Mouse (Mus musculus) liver, adult 2 months (tissue): ENCODE results near the gene Zfp715. TPM values are rescaled to one million over a fixed set of nuclear protein-coding genes. Genes with fewer than 3 reads are reported as not detected.

Source experiments
- DNase-seq: peaks from one replicate; pipeline ENCODE4 v3.0.0-alpha.2; 2011; ENCODE audit warnings: low read depth, low spot score; ENCODE audit errors: extremely low read depth
- H3K27ac ChIP-seq: fragments of 200-500 bp; replicated peaks from 2 replicates; pipeline ENCODE4 v1.5.1; 2012; ENCODE audit warnings: low read depth, mild to moderate bottlenecking, control low read depth, inconsistent platforms, low read length; ENCODE audit not compliant: insufficient read depth
- H3K27me3 ChIP-seq: fragments of 200-500 bp; 2 replicates; pipeline ENCODE4 v1.6.1; 2012; ENCODE audit warnings: mild to moderate bottlenecking, moderate library complexity, low read length, inconsistent platforms; ENCODE audit not compliant: control insufficient read depth, insufficient read depth
- H3K36me3 ChIP-seq: fragments of 200-500 bp; 2 replicates; pipeline ENCODE4 v1.6.1; 2012; ENCODE audit warnings: low read length, inconsistent platforms; ENCODE audit not compliant: control insufficient read depth, insufficient read depth
- H3K4me1 ChIP-seq: fragments of 200-500 bp; 2 replicates; pipeline ENCODE4 v1.6.1; 2011; ENCODE audit warnings: low read length; ENCODE audit not compliant: control insufficient read depth, insufficient read depth
- H3K4me3 ChIP-seq: fragments of 200-500 bp; 2 replicates; pipeline ENCODE4 v1.5.1; 2011; ENCODE audit warnings: low read depth, mild to moderate bottlenecking, control low read depth, low read length, moderate library complexity; ENCODE audit not compliant: insufficient read depth
- H3K79me2 ChIP-seq: fragments of 200-500 bp; 2 replicates; pipeline ENCODE4 v1.6.1; 2012; ENCODE audit warnings: inconsistent platforms, mild to moderate bottlenecking, low read length, moderate library complexity; ENCODE audit not compliant: control insufficient read depth, insufficient read depth
- H3K9ac ChIP-seq: fragments of 200-500 bp; 2 replicates; pipeline ENCODE4 v1.6.1; 2012; ENCODE audit warnings: low read depth, mild to moderate bottlenecking, control low read depth, inconsistent platforms, low read length
- CTCF ChIP-seq: fragments of 200-500 bp; IDR thresholded peaks from 2 replicates; pipeline ENCODE4 v1.5.1; 2011; ENCODE audit warnings: low read depth, low read length, control low read depth
- POLR2A ChIP-seq: fragments of 200-500 bp; IDR thresholded peaks from 2 replicates; pipeline ENCODE4 v1.6.1; 2011; ENCODE audit warnings: low read length, control low read depth; ENCODE audit not compliant: insufficient read depth; ENCODE audit errors: extremely low read depth
- WGBS: fragments of 180-500 bp; shearing (Covaris S2); methylation state at CpG from one replicate; pipeline ENCODE4 v1.1.7; 2018; 5-methylcytosine and 5-hydroxymethylcytosine counted together
- polyA plus RNA-seq: library from polyadenylated mRNA; depleted of rRNA; stranded (reverse); fragments of >200 nt; gene quantifications from 2 replicates; pipeline ENCODE4 v1.2.3, GENCODE M21; 2012
- total RNA-seq: library from RNA; depleted of rRNA; stranded (reverse); fragments of >200 nt; gene quantifications from 2 replicates; pipeline ENCODE4 v1.2.3, GENCODE M21; 2014

The Zfp715 gene
- total and polyA plus RNA-seq, 2 experiments = 1.8 to 12.2 TPM

- Histone ChIP-seq H3K79me2 (no peaks in the 10 kb centered on the region), H3K27ac (no peak overlapping the region), H3K4me3 (no peak overlapping the region), H3K36me3 (no peaks in the 10 kb centered on the region), H3K4me1 (no peaks in the 10 kb centered on the region), H3K27me3 (no peaks in the 10 kb centered on the region), H3K9ac (no peak overlapping the region)
- TF ChIP-seq POLR2A = no peak
- TF ChIP-seq CTCF = no peak
- no peak for DNase-seq
- WGBS = 62% methylated on average over 4 of the region's 4 CpGs
Measured at GRCm38 (mm10) chr7:43328101-43328500, 15.0 kb upstream of the Zfp715 start.

- Histone ChIP-seq H3K9ac (no peak overlapping the region), H3K36me3 (no peaks in the 10 kb centered on the region), H3K27ac (no peak overlapping the region), H3K27me3 (no peaks in the 10 kb centered on the region), H3K79me2 (no peaks in the 10 kb centered on the region), H3K4me3 (no peak overlapping the region), H3K4me1 (no peaks in the 10 kb centered on the region)
- 66% methylated on average over 10 of the region's 10 CpGs for WGBS
- no peak for TF ChIP-seq POLR2A
- no peak for TF ChIP-seq CTCF
- no peak for DNase-seq
Measured at GRCm38 (mm10) chr7:43326223-43326780, 13.2 kb upstream of the Zfp715 start.

GRCm38 (mm10) chr7:43312386-43313012 lies 595 bp downstream of the Zfp715 start:
- Histone ChIP-seq H3K36me3 (peaks cover 28% of the 10 kb centered on the region), H3K27me3 (no peaks in the 10 kb centered on the region), H3K4me1 (peaks cover 4% of the 10 kb centered on the region; the same call in 1 of the 2 replicates), H3K4me3 (peak overlapping the region; percentile 84), H3K9ac (peak overlapping the region; percentile 90), H3K27ac (peak overlapping the region; percentile 66), H3K79me2 (peaks cover 3% of the 10 kb centered on the region; the same call in 1 of the 2 replicates)
- no peak for TF ChIP-seq POLR2A
- TF ChIP-seq CTCF = no peak; the same call in 1 of the 2 replicates
- DNase-seq = peak; percentile 8
- 1% methylated on average over 32 of the region's 32 CpGs for WGBS

GRCm38 (mm10) chr7:43311632-43312031 lies 1.5 kb downstream of the Zfp715 start:
- Histone ChIP-seq H3K4me3 (no peak overlapping the region; the same call in 1 of the 2 replicates), H3K9ac (peak overlapping the region; percentile 6), H3K27ac (peak overlapping the region; percentile 47), H3K27me3 (no peaks in the 10 kb centered on the region), H3K36me3 (peaks cover 29% of the 10 kb centered on the region), H3K79me2 (peaks cover 3% of the 10 kb centered on the region; the same call in 1 of the 2 replicates), H3K4me1 (peaks cover 4% of the 10 kb centered on the region; the same call in 1 of the 2 replicates)
- DNase-seq = peak; percentile 14
- TF ChIP-seq CTCF = no peak
- TF ChIP-seq POLR2A = no peak
- WGBS = 62% methylated on average over 6 of the region's 6 CpGs

- Histone ChIP-seq H3K9ac (no peak overlapping the region), H3K27me3 (no peaks in the 10 kb centered on the region), H3K4me3 (no peak overlapping the region), H3K36me3 (peaks cover 41% of the 10 kb centered on the region), H3K27ac (no peak overlapping the region), H3K4me1 (peaks cover 8% of the 10 kb centered on the region; the same call in 1 of the 2 replicates), H3K79me2 (peaks cover 3% of the 10 kb centered on the region; the same call in 1 of the 2 replicates)
- no peak for DNase-seq
- WGBS = 79% methylated on average over 2 of the region's 2 CpGs
- no peak for TF ChIP-seq POLR2A
- no peak for TF ChIP-seq CTCF
Measured at GRCm38 (mm10) chr7:43309069-43309468, 4.0 kb downstream of the Zfp715 start.

GRCm38 (mm10) chr7:43305235-43305634 lies 7.9 kb downstream of the Zfp715 start:
- WGBS = 70% methylated on average over 3 of the region's 3 CpGs
- TF ChIP-seq POLR2A (no peak), CTCF (no peak)
- Histone ChIP-seq H3K27ac (peak overlapping the region; percentile 46), H3K27me3 (no peaks in the 10 kb centered on the region), H3K4me3 (no peak overlapping the region), H3K79me2 (peaks cover 4% of the 10 kb centered on the region; the same call in 1 of the 2 replicates), H3K36me3 (peaks cover 60% of the 10 kb centered on the region), H3K4me1 (peaks cover 4% of the 10 kb centered on the region; the same call in 1 of the 2 replicates), H3K9ac (no peak overlapping the region)
- DNase-seq = peak; percentile 19
